16 mouse cellular contexts compared by ENCODE assay signal in the genomic region with DNA sequence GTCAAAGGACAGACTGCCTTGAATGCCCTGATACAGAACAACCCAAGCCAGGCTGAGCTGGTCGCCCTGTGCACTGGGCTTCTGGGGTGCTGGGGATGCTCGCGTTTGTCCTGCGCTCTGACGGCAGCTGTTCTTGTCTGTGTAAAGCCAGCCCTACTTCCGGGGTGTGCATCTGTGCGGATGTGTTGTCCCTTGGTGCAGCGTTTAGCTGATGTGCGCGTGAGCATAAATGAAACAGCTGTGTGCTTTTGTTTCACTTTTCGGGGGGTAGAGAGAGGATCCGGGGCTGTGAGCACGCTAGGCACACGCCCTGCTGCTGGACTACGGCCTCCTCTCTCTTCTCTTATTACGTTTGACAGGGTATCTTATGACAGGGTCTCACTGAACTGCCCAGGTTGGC.
A peak's percentile ranks its signal among the peaks of the same experiment; 100 is the strongest.
DNase-seq lines count a peak whose midpoint lies in the region; ATAC-seq and TF ChIP-seq lines count a peak whose summit lies in the region.
"Had no signal": no experiment of that assay in that cellular context is flagged by ENCODE, and none has a peak within 500 bp of the region (broad histone marks: within the 10 kb centered on the region; RNA-seq: fewer than 3 reads in every experiment).

No protein-coding gene starts in this region.

- peak; percentile 21 for DNase-seq in hindbrain, embryonic 10.5 days (ENCODE audit: low spot score)
- no peak for DNase-seq in hindbrain, postnatal 0 days (ENCODE audit: low spot score)
- DNase-seq in forebrain, postnatal 0 days = no peak
- DNase-seq in retina, postnatal 1 day = no peak
- DNase-seq in yolk sac, embryonic 10.5 days (ENCODE audit: low spot score) = no peak
- DNase-seq: adrenal gland, postnatal 10 days; cerebellum, adult 9-11 months; heart, adult 11 months; kidney, postnatal 10 days; thymus, postnatal 25 days had no signal

- no peak for ATAC-seq in hindbrain, postnatal 0 days
- ATAC-seq in forebrain, postnatal 0 days = no peak
- no peak for ATAC-seq in midbrain, embryonic 12.5 days (ENCODE audit: low FRiP score, low read depth)
- ATAC-seq in kidney, embryonic 15.5 days (replicated peaks; ENCODE audit: low FRiP score) = no peak

- no peak overlapping the region for H3K9ac ChIP-seq in hindbrain, postnatal 0 days (replicated peaks; ENCODE audit: low read length)
- no peak overlapping the region for H3K9ac ChIP-seq in forebrain, postnatal 0 days
- no peak overlapping the region for H3K9ac ChIP-seq in midbrain, embryonic 12.5 days (replicated peaks)
- no peak overlapping the region for H3K9ac ChIP-seq in kidney, embryonic 15.5 days
- H3K9ac ChIP-seq: heart, embryonic 15.5 days; limb, embryonic 15.5 days had no signal

- peak overlapping the region; percentile 89 for H3K27ac ChIP-seq in hindbrain, embryonic 10.5 days
- no peak overlapping the region for H3K27ac ChIP-seq in hindbrain, postnatal 0 days
- 0 out of 2 replicates have a peak overlapping the region, but pooled peaks have one; percentile 52 for H3K27ac ChIP-seq in brown adipose tissue, adult 24 weeks (replicated peaks; ENCODE audit: low read depth, low read length)
- peak overlapping the region; percentile 93 for H3K27ac ChIP-seq in forebrain, postnatal 0 days (ENCODE audit: low read depth, low read length)
- H3K27ac ChIP-seq in midbrain, embryonic 12.5 days (replicated peaks) = peak overlapping the region; percentile 95
- H3K27ac ChIP-seq in kidney, embryonic 15.5 days = no peak overlapping the region
- H3K27ac ChIP-seq: heart, embryonic 15.5 days; limb, embryonic 15.5 days; stomach, postnatal 0 days had no signal

- 71% methylated on average over 16 of the region's 16 CpGs for WGBS in hindbrain, embryonic 10.5 days
- 63% methylated on average over 16 of the region's 16 CpGs for WGBS in hindbrain, postnatal 0 days
- WGBS in forebrain, postnatal 0 days = 66% methylated on average over 16 of the region's 16 CpGs
- WGBS in midbrain, embryonic 12.5 days = 73% methylated on average over 16 of the region's 16 CpGs
- 63% methylated on average over 16 of the region's 16 CpGs for WGBS in kidney, embryonic 15.5 days

- H3K36me3 ChIP-seq in hindbrain, embryonic 10.5 days = no peaks in the 10 kb centered on the region
- H3K36me3 ChIP-seq in hindbrain, postnatal 0 days (ENCODE audit: insufficient read depth, low read length) = no peaks in the 10 kb centered on the region
- H3K36me3 ChIP-seq in forebrain, postnatal 0 days (ENCODE audit: insufficient read depth) = no peaks in the 10 kb centered on the region
- H3K36me3 ChIP-seq in midbrain, embryonic 12.5 days = no peaks in the 10 kb centered on the region
- no peaks in the 10 kb centered on the region for H3K36me3 ChIP-seq in kidney, embryonic 15.5 days
- H3K36me3 ChIP-seq: heart, embryonic 15.5 days; limb, embryonic 15.5 days had no signal

- no peak overlapping the region for H3K4me3 ChIP-seq in hindbrain, embryonic 10.5 days
- no peak overlapping the region for H3K4me3 ChIP-seq in hindbrain, postnatal 0 days (ENCODE audit: low read length)
- H3K4me3 ChIP-seq in brown adipose tissue, adult 24 weeks (ENCODE audit: insufficient read depth, low read depth, low read length) = no peak overlapping the region
- H3K4me3 ChIP-seq in forebrain, postnatal 0 days (ENCODE audit: low read depth, low read length) = no peak overlapping the region
- no peak overlapping the region for H3K4me3 ChIP-seq in midbrain, embryonic 12.5 days
- no peak overlapping the region for H3K4me3 ChIP-seq in kidney, embryonic 15.5 days (replicated peaks)
- H3K4me3 ChIP-seq: heart, embryonic 15.5 days; limb, embryonic 15.5 days had no signal

- TF ChIP-seq CTCF in hindbrain, postnatal 0 days (IDR thresholded peaks at IDR 0.05; ENCODE audit: low read depth) = no peak
- TF ChIP-seq CTCF in forebrain, postnatal 0 days (IDR thresholded peaks at IDR 0.05; ENCODE audit: low read depth) = no peak

- H3K27me3 ChIP-seq in hindbrain, embryonic 10.5 days (ENCODE audit: insufficient read depth, poor library complexity, severe bottlenecking) = peaks cover 69% of the 10 kb centered on the region
- no peaks in the 10 kb centered on the region for H3K27me3 ChIP-seq in hindbrain, postnatal 0 days (ENCODE audit: insufficient read depth, low read length)
- no peaks in the 10 kb centered on the region for H3K27me3 ChIP-seq in forebrain, postnatal 0 days (ENCODE audit: insufficient read depth, low read length)
- peaks cover 41% of the 10 kb centered on the region for H3K27me3 ChIP-seq in midbrain, embryonic 12.5 days
- H3K27me3 ChIP-seq in kidney, embryonic 15.5 days = peaks cover 73% of the 10 kb centered on the region

- H3K9me3 ChIP-seq in hindbrain, embryonic 10.5 days = no peaks in the 10 kb centered on the region
- H3K9me3 ChIP-seq in hindbrain, postnatal 0 days (ENCODE audit: low read length) = no peaks in the 10 kb centered on the region
- no peaks in the 10 kb centered on the region for H3K9me3 ChIP-seq in forebrain, postnatal 0 days (ENCODE audit: low read length)
- no peaks in the 10 kb centered on the region for H3K9me3 ChIP-seq in midbrain, embryonic 12.5 days
- no peaks in the 10 kb centered on the region for H3K9me3 ChIP-seq in kidney, embryonic 15.5 days (replicated peaks)
- H3K9me3 ChIP-seq: heart, embryonic 15.5 days; limb, embryonic 15.5 days had no signal

- peaks cover 85% of the 10 kb centered on the region for H3K4me1 ChIP-seq in hindbrain, embryonic 10.5 days (replicated peaks)
- H3K4me1 ChIP-seq in hindbrain, postnatal 0 days (ENCODE audit: insufficient read depth, low read length) = peaks cover 29% of the 10 kb centered on the region
- H3K4me1 ChIP-seq in brown adipose tissue, adult 24 weeks (ENCODE audit: control insufficient read depth, insufficient read depth, insufficient read length, low read length) = peaks cover 42% of the 10 kb centered on the region
- H3K4me1 ChIP-seq in forebrain, postnatal 0 days (ENCODE audit: insufficient read depth) = peaks cover 40% of the 10 kb centered on the region
- H3K4me1 ChIP-seq in midbrain, embryonic 12.5 days = peaks cover 82% of the 10 kb centered on the region
- H3K4me1 ChIP-seq in kidney, embryonic 15.5 days = peaks cover 72% of the 10 kb centered on the region

- H3K4me2 ChIP-seq in hindbrain, postnatal 0 days (ENCODE audit: low read depth, low read length) = no peak overlapping the region
- H3K4me2 ChIP-seq in forebrain, postnatal 0 days (ENCODE audit: low read depth) = no peak overlapping the region
- H3K4me2 ChIP-seq in midbrain, embryonic 12.5 days (replicated peaks) = no peak overlapping the region
- H3K4me2 ChIP-seq in kidney, embryonic 15.5 days = no peak overlapping the region
- H3K4me2 ChIP-seq: heart, embryonic 15.5 days; limb, embryonic 15.5 days had no signal

Comparison
In these comparisons a context has a peak if more than half of its experiments do, and no peak if none do; other contexts are left out.
1. H3K27ac ChIP-seq: peak in hindbrain, embryonic 10.5 days (single experiment), brown adipose tissue, adult 24 weeks (single experiment), forebrain, postnatal 0 days (single experiment) and midbrain, embryonic 12.5 days (single experiment); none in hindbrain, postnatal 0 days (single experiment) and kidney, embryonic 15.5 days (single experiment).